Mouse (Mus musculus): ENCODE results near the gene Sarnp. TPM values are rescaled to one million over a fixed set of nuclear protein-coding genes. Genes with fewer than 3 reads are reported as not detected.

Gene Sarnp
- total RNA-seq, 4 experiments from 2014 or later = 43.4 to 56.2 (median 49.5) TPM

DNA sequence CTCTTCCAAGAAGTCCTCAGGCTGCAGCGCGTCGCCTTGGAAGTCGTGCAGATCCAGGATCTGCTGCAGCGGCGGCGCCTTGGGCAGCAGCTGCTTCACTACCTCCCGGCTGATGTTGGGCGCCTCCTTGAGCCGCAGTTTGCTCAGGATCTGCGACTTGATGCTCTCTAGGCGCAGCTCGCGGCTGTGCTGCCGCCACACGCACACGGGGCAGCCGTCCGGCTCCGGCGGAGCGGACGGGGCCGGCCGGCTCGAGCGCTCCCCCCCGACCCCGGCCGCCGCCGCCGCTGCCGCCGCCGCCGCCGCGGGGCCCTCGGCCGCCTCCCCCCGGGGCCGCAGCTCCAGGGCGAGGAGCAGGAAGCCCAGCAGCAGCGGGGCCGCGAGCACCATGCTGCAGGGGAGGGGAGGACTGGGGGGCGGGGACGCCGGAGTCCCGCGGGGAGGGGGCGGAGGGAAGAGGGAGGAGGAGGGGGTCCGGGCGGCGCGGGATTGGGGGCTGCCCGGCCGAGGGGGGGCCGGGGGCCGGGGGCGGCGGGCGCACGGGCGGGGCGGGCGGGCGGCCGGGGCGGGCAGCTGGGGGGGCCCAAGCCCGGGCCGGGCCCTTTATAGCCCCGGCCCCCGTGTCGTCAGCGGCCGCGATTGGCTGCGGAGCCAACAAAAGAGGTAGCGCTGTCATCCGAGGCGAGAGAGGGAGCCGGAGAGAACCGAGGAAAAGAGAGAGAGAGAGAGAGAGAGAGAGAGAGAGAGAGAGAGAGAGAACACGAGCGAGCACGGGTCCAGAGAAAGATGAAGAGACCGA, 74.4 kb downstream of the Sarnp start, which contains the start of gene Gdf11:
Gene Gdf11 (minus strand): TSS at position 423 of the 799 bp plus-strand sequence.
- DNase-seq = no peak

DNA sequence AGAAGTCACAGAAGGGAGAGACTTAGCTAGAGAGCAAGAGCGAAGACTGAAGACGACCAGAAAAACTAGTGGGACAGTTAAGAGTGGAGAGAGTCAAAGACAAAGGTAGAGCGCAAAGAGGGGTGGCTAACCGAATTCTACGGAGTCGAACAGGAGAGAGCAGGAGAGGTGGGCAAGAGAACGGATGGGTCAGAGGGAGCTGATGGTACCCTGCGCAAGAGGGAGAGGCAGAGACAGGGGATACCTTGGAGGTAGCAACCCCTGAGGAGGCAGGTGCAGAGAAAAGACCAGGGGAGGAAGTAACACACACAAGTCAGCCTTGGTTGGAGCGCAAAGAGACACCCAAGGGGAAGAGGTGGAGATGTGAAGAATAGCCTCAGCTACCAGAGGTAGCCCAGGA, 75.1 kb downstream of the Sarnp start:
- no peak for DNase-seq

DNA sequence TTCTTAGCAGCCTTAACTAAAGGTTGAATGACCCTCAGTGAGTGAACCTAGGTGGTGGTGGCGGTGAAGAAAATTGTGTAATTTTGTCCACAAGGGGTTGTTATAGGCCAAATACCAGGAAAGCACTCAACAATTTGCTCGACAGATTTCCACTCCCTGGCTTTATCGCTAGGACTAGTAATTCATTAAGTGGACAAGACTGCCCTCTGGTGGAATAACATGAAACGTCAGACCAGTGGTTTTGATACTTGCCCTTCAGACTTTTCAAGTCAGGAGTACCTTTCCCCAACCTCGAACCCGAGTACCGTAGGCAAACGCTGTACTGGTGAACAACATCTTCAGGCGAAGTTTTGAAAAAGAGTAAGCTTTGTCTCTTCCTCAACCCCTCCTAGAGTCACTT, 78.3 kb downstream of the Sarnp start:
- no peak for DNase-seq

GRCm38 (mm10) chr10:128895952-128896693, 79.0 kb downstream of the Sarnp start:
- DNase-seq = no peak

- no peak for DNase-seq
Measured at GRCm38 (mm10) chr10:128896807-128897206, 79.7 kb downstream of the Sarnp start.

DNA sequence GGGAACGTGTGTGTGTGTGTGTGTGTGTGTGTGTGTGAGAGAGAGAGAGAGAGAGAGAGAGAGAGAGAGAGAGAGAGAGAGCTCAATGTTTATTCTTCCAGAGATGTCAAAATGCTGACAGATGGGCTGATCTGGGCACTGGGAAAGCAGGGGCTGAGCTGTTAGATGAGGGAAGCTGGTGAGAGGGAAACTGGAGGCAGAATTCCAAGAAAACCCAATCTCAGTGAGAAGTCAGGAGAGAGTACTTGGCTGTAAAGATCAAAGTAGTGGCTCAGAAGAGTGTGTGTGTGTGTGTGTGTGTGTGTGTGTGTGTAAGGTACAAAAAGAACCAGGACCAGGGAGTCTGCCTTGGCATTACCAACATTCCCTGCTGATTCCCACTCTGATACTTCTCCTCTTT, 80.4 kb downstream of the Sarnp start:
- no peak for DNase-seq

DNA sequence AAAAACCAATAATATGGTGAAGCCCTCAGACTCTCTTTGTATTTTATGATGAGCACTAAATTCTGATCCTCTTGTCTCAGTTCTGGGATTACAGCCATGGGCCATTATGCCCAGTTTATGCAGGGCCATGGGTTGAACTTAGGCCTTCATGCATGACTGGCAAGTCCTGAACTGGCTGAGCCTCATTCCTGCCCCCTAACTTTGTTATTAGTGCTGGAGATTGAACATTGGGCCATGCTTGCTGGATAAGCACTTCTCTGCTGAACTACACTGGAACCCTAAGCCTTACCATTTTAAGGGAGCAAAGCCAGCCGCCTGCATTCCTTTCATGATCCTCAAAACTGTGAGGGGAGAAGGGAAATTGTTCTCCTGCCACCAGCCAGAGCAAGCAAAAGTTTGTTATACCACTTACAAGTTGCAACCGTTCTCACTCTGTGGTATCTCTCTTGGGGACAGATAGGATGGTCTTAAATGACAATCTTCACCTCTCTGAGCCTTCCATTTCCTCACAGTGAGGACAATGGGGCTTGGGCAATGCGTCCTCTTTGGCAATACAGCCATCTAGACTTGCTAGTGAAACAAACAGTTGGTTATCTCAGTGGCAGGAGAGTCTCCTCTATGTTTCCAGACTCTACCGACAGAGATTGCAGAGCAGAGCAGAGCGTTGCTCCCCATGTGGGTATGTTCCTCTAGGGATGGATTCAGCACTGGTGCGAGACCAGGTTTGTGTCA, 82.8 kb downstream of the Sarnp start:
- DNase-seq = no peak

GRCm38 (mm10) chr10:128900698-128901097, 83.6 kb downstream of the Sarnp start, which contains the start of gene Cd63:
Cd63 (plus strand) TSS chr10:128900989.
- no peak for DNase-seq

GRCm38 (mm10) chr10:128901409-128901808, 84.3 kb downstream of the Sarnp start:
- DNase-seq = no peak

- no peak for DNase-seq
Measured at GRCm38 (mm10) chr10:128902409-128902988, 85.4 kb downstream of the Sarnp start.

DNA sequence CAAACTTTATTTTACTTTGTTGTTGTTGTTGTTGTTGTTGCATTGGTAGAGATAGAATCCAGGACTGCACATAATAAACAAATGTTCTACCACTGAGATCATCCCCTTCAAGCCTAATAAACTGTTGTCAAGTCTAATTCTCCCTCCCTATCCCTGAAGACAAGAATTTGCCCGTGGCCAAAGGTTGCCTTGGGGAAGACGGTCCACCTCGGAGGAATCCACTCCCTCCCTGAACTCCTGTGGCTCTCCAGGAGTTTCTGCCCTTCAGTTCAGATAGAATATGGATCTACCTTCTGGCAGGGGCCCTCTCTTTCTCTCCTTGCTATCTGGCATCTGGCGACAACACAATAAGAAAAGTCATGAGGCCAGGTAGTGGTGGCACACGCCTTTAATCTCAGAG, 87.7 kb downstream of the Sarnp start:
- no peak for DNase-seq

DNA sequence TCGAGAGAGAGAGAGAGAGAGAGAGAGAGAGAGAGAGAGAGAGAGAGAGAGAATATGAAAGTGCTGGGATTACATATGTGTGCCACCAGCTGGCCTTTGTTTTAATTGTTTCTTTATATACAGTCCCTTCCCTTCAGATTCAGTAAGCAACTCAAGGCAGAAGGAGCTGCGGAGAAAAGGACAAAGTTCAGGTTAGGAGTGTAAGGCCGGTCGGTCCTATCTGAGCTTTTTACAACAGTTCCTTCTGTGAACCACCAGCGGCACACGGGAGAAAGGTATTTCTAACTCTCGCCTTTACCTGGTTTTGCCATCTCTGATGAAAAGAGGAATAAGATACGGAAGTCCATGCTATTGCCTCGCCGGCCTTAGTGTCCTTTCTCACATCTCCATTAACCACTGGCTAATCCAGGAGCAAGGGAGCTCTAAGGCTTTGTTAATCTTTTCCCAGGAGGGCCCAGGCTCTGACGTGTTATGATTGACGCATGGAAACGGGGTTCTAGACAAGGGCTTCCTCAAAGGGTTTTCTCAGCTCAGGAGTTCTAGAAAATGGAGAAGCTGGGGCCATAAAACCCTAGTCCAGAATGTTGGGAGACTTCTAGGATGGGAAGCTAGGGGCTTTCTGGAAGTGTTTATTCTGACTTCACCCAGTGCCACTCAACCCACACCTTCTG, 91.8 kb downstream of the Sarnp start:
- no peak for DNase-seq

DNA sequence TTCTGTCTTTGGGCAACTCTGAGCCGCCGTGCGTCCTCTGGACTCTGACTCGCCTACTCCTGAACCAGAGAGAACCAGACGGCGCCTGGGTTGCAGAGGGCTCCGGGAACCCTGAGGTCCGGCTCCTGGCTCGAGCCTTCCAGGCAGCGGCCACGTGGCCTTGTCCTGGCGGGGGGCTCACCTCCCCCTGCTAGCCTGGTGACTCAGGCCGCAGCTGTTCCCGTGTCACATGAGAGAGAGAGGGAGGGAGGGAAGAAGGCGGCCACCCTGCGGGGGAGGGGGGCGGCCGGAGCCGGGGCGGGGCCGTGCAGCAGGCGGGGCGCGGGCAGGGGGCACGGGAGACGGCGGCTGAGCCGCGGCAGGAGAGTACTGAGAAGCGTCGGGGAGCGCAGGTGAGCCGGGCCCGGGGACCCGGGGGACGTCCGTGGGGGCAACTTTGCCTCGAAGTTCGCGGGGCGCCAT, 92.5 kb downstream of the Sarnp start:
- DNase-seq = peak; percentile 91

DNA sequence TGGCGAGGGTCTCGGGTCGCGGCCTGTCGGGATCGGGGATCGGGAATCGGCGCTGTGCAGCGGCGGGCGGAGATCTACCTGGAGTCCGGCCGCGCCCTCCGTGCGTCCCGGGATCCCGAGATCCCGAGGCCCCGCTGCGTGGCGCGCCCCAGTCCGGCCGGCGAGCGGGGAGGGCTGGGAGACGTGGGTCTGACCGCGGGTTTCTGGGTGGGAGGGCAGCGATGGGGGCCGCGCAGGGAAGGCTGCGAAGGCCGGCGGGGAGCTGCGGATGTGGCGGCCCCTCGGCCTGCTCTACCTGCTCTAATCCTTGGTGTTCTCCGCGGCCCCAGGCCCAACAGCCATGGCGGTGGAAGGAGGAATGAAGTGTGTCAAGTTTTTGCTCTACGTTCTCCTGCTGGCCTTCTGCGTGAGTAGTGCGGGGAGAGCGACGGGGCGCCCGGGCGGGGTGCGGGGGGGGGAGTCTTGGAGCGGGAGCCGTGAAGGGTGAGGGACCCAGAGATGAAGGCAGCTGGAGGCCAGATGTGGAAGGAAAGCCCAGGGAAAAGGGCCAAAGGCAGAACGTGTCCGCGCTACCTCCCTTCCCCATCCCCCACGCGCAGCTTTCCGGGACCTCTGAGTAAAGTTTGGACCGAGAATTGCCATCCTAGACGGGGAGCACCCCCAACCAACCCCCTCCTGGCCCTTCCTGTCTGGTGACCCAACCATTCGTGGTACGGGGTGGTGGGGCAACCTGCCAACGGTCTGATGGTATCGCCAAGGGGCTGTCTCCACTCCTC, 93.1 kb downstream of the Sarnp start:
- peak; percentile 54 for DNase-seq

- no peak for DNase-seq
Measured at GRCm38 (mm10) chr10:128911430-128911829, 94.3 kb downstream of the Sarnp start.

DNA sequence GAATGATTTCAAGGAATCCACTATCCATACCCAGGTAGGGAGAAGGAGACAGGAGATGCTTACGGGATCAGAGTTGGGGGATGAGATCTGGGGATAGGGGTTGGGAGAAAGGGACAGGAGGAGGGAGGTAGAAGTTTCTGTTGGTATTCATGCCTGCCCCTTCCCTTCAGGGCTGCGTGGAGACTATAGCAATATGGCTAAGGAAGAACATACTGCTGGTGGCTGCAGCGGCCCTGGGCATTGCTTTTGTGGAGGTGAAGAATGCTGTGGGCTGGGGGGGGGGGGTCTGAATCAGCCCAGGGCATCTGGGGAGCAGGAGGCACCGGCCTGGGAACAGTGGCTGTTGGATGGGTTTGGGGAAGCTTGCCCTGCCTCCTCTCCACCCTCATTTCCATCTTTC, 95.1 kb downstream of the Sarnp start:
- DNase-seq = no peak

- no peak for DNase-seq
Measured at GRCm38 (mm10) chr10:128912791-128913190, 95.7 kb downstream of the Sarnp start.

- peak; percentile 79 for DNase-seq
Measured at GRCm38 (mm10) chr10:128913219-128913618, 96.1 kb downstream of the Sarnp start.

GRCm38 (mm10) chr10:128913696-128914095, 96.6 kb downstream of the Sarnp start:
- DNase-seq = no peak

DNA sequence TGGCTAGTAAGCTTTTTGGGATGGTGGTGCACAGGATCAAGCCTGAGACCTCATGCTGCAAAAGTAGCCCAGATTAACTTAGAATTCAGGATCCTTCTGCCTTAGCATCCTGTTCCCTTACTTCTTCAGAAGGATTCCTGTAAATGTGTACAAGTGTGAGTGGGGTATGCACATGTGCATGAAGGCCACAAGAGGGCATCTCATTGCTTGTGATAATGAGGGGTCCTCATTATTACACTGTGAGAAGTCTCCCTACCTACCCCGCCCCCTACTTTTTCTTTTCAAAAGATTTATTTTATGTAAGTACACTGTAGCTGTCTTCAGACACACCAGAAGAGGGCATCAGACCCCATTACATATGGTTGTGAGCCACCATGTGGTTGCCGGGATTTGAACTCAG, 98.4 kb downstream of the Sarnp start:
- no peak for DNase-seq

DNA sequence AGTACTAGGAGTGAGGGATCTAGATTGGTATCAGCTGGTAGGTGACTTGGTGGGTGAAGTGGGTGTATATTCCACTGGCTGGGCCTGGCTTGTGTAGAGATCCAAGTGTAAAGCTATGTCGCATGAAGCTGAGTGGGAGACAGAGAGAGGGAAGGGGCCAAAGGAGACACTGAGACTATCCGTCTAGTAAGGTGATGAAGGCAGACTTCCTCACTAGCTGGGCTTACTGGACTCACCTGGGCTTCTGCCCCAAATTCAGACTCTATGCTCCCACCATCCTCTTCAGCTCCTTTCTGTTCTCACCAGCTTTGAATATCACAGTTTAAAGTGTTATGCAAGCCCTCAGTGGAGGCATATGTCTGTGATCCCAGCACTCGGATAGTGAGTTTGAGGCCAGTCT, 99.5 kb downstream of the Sarnp start:
- no peak for DNase-seq
